Mouse (Mus musculus) thymus, adult 2 months (tissue): ENCODE data around the gene Eif5. TPM values are rescaled to one million over a fixed set of nuclear protein-coding genes. Genes with fewer than 3 reads are reported as not detected.

Experiments
- DNase-seq: peaks from one replicate; pipeline ENCODE4 v3.0.0; 2021
- H3K27ac ChIP-seq: fragments of 200-500 bp; 2 replicates; pipeline ENCODE4 v1.5.1; 2012; ENCODE audit warnings: low read length, control low read depth; ENCODE audit not compliant: control insufficient read depth, insufficient read depth
- H3K27me3 ChIP-seq: fragments of 200-500 bp; 2 replicates; pipeline ENCODE4 v1.6.1; 2012; ENCODE audit warnings: mild to moderate bottlenecking, low read length, moderate library complexity, mixed read lengths; ENCODE audit not compliant: control insufficient read depth, insufficient read depth
- H3K36me3 ChIP-seq: fragments of 200-500 bp; 2 replicates; pipeline ENCODE4 v1.6.1; 2012; ENCODE audit warnings: mild to moderate bottlenecking, low read length, moderate library complexity; ENCODE audit not compliant: control insufficient read depth, insufficient read depth
- H3K4me1 ChIP-seq: fragments of 200-500 bp; replicated peaks from 2 replicates; pipeline ENCODE4 v1.6.1; 2012; ENCODE audit warnings: low read length; ENCODE audit not compliant: control insufficient read depth, insufficient read depth
- H3K4me3 ChIP-seq: fragments of 200-500 bp; 2 replicates; pipeline ENCODE4 v1.5.1; 2012; ENCODE audit warnings: mild to moderate bottlenecking, low read length, control low read depth, moderate library complexity; ENCODE audit not compliant: control insufficient read depth, insufficient read depth
- CTCF ChIP-seq: fragments of 200-500 bp; IDR thresholded peaks from 2 replicates; pipeline ENCODE4 v1.5.1; 2012; ENCODE audit warnings: mild to moderate bottlenecking, control low read depth, low read length, moderate library complexity, borderline replicate concordance; ENCODE audit not compliant: control insufficient read depth, poor library complexity, insufficient read depth; ENCODE audit errors: extremely low read depth
- POLR2A ChIP-seq: fragments of 200-500 bp; IDR thresholded peaks from 2 replicates; pipeline ENCODE4 v1.6.1; 2012; ENCODE audit warnings: mild to moderate bottlenecking, low read length, control low read depth, moderate library complexity; ENCODE audit not compliant: control insufficient read depth, poor library complexity, insufficient read depth; ENCODE audit errors: extremely low read depth
- WGBS: fragments of 180-500 bp; shearing (Covaris S2); methylation state at CpG from one replicate; pipeline ENCODE4 v1.1.7; 2018; 5-methylcytosine and 5-hydroxymethylcytosine counted together
- polyA plus RNA-seq: library from polyadenylated mRNA; depleted of rRNA; stranded (reverse); fragments of >200 nt; gene quantifications from 2 replicates; pipeline ENCODE4 v1.2.3, GENCODE M21; 2012

Gene Eif5
- polyA plus RNA-seq, 1 experiment: 88.0 TPM

DNA sequence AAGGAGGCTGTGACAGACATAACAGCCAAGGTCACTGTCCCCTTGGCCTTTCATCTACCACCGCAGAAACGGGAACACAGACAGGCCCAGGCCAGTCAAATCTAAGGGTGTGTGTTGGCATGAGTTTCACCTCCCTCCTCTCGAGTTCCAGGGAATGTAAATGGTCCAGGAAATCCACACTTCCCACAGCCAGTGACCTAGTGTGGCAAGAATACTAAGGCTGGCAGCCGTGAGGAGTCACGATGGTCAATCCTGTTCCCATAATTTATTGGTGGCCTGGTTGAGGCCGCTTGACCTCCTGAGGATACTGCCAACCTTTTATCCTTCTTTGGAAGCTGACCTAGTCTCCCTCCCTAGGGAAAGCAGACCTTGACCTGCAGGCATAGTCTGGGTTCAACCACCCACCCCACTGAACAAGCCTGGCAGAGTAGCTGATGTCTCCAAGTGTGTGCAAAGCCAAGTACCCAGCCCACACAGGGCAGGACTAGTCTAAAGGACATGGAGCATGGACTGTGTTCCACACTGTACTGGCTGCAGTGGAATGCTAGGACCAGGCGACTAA lies 23.5 kb upstream of the Eif5 start:
- no peak overlapping the region for H3K4me3 ChIP-seq
- DNase-seq: no peak
- WGBS: 88% methylated on average over 7 of the region's 7 CpGs

DNA sequence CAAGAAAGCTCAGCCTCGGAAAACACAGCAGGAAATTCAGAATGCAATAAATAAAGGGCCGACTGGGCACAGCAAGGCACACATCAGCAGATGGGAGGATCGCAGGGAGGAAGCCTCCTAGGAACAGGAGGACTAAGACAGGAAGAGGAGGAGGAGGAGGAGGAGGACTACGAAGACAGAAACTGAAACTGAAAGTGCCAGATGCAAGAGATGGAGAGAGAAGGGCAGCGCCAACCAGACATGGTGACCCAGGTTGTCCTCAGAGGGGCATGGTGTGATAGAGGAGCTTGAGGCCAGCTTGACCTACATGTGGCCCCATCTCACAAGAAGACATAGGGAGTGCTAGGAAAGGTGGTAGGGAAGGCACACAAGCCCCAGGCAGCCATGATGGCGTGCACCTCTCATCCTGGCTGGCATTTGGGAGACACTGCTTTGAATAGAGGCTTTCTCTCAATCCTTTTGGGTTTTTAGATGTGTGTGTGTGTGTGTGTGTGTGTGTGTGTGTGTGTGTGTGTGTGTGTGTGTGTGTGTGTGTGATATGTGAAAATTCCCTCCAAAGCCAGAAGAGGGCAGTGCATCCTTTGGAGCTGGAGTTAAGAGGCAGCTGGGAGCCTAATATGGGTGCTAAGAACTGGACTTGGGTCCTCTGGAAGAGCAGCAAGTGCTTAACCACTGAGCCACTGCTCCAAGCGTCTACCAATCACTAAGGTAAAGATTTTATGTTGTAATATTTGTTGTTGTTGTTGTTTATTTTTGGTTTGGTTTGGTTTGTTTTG lies 22.8 kb upstream of the Eif5 start:
- 68% methylated on average over 7 of the region's 7 CpGs for WGBS
- Histone ChIP-seq H3K4me3 (peak overlapping the region; percentile 7; the same call in 1 of the 2 replicates), H3K27me3 (no peaks in the 10 kb centered on the region), H3K36me3 (no peaks in the 10 kb centered on the region), H3K27ac (no peak overlapping the region), H3K4me1 (0 out of 2 replicates have a peak, but pooled peaks cover 3% of the 10 kb centered on the region)
- no peak for DNase-seq
- TF ChIP-seq POLR2A: no peak
- no peak for TF ChIP-seq CTCF

More for the DNA sequence above, 23.5 kb upstream of the Eif5 start:
- TF ChIP-seq CTCF (no peak), POLR2A (no peak)
- Histone ChIP-seq H3K27ac (no peak overlapping the region), H3K4me1 (0 out of 2 replicates have a peak, but pooled peaks cover 3% of the 10 kb centered on the region), H3K36me3 (no peaks in the 10 kb centered on the region), H3K27me3 (no peaks in the 10 kb centered on the region)

DNA sequence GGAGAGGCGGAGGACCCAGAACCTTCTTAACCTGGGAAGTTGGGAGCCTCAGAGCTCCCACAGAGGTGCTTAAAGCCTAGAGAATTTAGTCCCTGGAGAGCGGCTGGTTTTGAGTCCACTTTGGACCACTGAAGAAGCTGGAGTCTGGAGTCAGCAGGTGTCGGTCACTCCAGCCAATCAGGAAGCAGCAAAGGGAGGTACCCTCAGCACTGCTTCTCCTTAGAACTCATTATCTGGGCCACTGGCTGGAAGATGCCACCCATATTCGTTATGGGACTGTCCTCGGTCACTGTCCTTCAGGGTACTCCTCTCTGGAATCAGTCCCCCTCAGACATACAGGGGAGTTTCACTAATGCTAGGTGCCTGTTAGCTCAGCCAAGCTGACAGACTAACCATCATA lies 21.9 kb upstream of the Eif5 start:
- H3K4me3 ChIP-seq: no peak overlapping the region
- no peaks in the 10 kb centered on the region for H3K27me3 ChIP-seq
- TF ChIP-seq POLR2A (no peak), CTCF (no peak)
- DNase-seq: no peak
- no peaks in the 10 kb centered on the region for H3K36me3 ChIP-seq
- 0 out of 2 replicates have a peak, but pooled peaks cover 3% of the 10 kb centered on the region for H3K4me1 ChIP-seq
- no peak overlapping the region for H3K27ac ChIP-seq
- WGBS: 93% methylated on average over 5 of the region's 5 CpGs

GRCm38 (mm10) chr12:111516826-111517225 lies 21.0 kb upstream of the Eif5 start:
- no peak overlapping the region for H3K4me3 ChIP-seq
- TF ChIP-seq CTCF (no peak), POLR2A (no peak)
- no peaks in the 10 kb centered on the region for H3K27me3 ChIP-seq
- no peak for DNase-seq
- H3K27ac ChIP-seq: no peak overlapping the region
- H3K4me1 ChIP-seq: 0 out of 2 replicates have a peak, but pooled peaks cover 3% of the 10 kb centered on the region
- no peaks in the 10 kb centered on the region for H3K36me3 ChIP-seq
- 29% methylated on average over 6 of the region's 6 CpGs for WGBS

DNA sequence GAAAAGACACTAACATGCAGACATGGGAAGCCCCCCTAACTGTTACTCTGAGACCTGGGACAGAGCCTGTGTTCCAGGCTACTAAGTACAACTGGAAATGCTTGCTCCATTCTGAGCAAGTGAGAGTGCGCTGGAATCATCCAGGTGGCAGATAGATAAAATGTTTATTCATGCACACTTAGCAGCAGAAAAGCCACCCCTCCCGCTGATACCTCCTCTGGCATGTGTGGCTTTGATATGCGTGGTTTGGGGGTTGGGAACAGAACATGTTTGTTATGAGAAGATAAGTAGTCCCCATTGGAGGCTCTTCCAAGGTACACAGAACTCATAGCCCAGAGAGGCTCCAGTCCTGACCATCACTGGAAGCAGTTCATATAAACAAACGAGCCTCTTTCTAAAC lies 19.9 kb upstream of the Eif5 start:
- no peak overlapping the region for H3K27ac ChIP-seq

GRCm38 (mm10) chr12:111518391-111518790 lies 19.4 kb upstream of the Eif5 start:
- TF ChIP-seq POLR2A (no peak), CTCF (no peak)
- Histone ChIP-seq H3K36me3 (no peaks in the 10 kb centered on the region), H3K27ac (no peak overlapping the region), H3K4me3 (no peak overlapping the region), H3K27me3 (no peaks in the 10 kb centered on the region), H3K4me1 (0 out of 2 replicates have a peak, but pooled peaks cover 3% of the 10 kb centered on the region)
- 99% methylated on average over 9 of the region's 9 CpGs for WGBS
- DNase-seq: no peak

More for the DNA sequence above, 19.9 kb upstream of the Eif5 start:
- DNase-seq: no peak
- 63% methylated on average over 4 of the region's 4 CpGs for WGBS
- H3K36me3 ChIP-seq: no peaks in the 10 kb centered on the region
- H3K27me3 ChIP-seq: no peaks in the 10 kb centered on the region
- TF ChIP-seq POLR2A (no peak), CTCF (no peak)
- H3K4me1 ChIP-seq: 0 out of 2 replicates have a peak, but pooled peaks cover 3% of the 10 kb centered on the region
- no peak overlapping the region for H3K4me3 ChIP-seq
